Mouse (Mus musculus): ENCODE data around the gene Ambp. TPM values are rescaled to one million over a fixed set of nuclear protein-coding genes. Genes with fewer than 3 reads are reported as not detected.

Ambp gene
- polyA plus RNA-seq, 1 experiment from 2014 or later: 54.2 TPM

Other genes with a start within 250 kb of the Ambp start
- gene Zfp618, start 189.2 kb downstream of the Ambp start, polyA plus RNA-seq (2015; fragmentation: Nextera tagmentation; extraction: Ambion mirVana): 15.0 and 15.3 TPM in 2 replicates
- 98.5 and 102 TPM in 2 replicates for gene Kif12, start 17.3 kb upstream of the Ambp start, polyA plus RNA-seq (2015; fragmentation: Nextera tagmentation; extraction: Ambion mirVana)
- 8.1 and 9.6 TPM in 2 replicates for gene Col27a1, start 59.2 kb upstream of the Ambp start, polyA plus RNA-seq (2015; fragmentation: Nextera tagmentation; extraction: Ambion mirVana)
- not detected in 2 replicates for gene Orm1, start 189.8 kb upstream of the Ambp start, polyA plus RNA-seq (2015; fragmentation: Nextera tagmentation; extraction: Ambion mirVana)
- not detected in 2 replicates for gene Orm3, start 201.4 kb upstream of the Ambp start, polyA plus RNA-seq (2015; fragmentation: Nextera tagmentation; extraction: Ambion mirVana)
- not detected in 2 replicates for gene Orm2, start 207.7 kb upstream of the Ambp start, polyA plus RNA-seq (2015; fragmentation: Nextera tagmentation; extraction: Ambion mirVana)
- gene Akna, start 248.6 kb upstream of the Ambp start, polyA plus RNA-seq (2015; fragmentation: Nextera tagmentation; extraction: Ambion mirVana): 5.3 and 5.4 TPM in 2 replicates

All from intestine, embryonic 16.5 days (tissue).